Mouse (Mus musculus) spleen, adult 18-20 months (tissue): ENCODE measurements around the gene Mink1.
A peak's percentile ranks its signal among the peaks of the same experiment; 100 is the strongest.

Experiments used
- DNase-seq, 2 experiments: peaks; one replicate each; pipeline ENCODE4 v3.0.0; 2022; ENCODE audit warnings: mixed read lengths in 2 of 2

Gene Mink1

DNA sequence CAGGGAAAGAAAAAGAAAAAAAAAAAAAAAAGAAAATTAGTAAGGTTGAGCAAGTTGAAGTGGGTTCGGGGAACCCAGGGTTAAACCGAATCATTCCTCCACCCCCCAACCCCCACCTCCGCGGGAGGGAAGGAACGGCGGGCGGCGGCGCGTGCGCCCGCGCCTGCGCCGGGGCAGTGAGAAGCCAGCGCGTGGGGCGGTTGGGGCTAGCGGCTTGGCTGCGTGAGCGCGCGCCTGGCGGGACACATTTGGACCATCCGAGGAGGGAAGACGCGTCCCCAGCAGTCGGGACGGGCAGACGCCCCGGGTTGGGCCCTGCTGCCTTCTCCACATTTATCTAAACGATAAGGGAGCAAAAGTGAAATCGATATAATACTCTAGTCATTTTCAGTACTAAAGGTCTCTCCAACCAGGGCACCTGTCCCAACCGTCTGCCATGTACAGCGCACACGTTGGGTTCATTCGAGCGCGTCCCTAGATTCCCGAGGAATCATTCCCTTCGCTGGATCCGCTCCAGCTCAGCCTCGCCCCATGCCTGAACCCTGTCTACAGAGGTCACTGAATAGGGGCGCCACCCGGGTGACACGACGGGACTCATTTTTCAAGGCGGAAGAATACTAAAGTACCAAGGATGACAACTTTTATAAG, 92.4 kb downstream of the Mink1 start:
- peak; percentile 76 to 78 for DNase-seq

- peak; percentile 55 to 69 for DNase-seq
Measured at GRCm38 (mm10) chr11:70655571-70656455, 93.1 kb downstream of the Mink1 start.

DNA sequence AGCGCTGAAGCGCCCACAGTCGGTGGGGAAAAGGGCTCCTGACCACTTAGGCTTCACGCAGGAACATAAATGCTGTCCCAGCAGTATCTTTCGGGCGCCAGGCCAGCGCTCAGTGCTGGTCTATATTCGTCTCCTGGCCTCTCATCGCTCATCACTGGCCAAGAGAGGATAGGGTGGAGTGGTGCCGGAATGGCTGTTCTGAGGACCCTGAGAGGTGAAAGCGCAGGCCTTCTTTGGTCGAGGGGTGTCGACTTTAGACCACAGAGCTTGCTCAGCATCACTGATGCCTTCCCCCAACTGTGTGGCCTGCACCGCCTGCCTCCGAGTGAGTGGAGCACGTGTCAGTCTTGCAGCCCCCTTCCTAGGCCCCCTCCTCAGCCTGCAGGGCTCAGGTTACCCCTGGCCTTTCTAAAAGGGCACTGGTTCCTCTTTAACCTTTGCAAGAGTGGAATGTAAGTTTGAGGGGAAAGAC, 93.8 kb downstream of the Mink1 start:
- DNase-seq: peak in 1 of 2 experiments; percentile 29

DNA sequence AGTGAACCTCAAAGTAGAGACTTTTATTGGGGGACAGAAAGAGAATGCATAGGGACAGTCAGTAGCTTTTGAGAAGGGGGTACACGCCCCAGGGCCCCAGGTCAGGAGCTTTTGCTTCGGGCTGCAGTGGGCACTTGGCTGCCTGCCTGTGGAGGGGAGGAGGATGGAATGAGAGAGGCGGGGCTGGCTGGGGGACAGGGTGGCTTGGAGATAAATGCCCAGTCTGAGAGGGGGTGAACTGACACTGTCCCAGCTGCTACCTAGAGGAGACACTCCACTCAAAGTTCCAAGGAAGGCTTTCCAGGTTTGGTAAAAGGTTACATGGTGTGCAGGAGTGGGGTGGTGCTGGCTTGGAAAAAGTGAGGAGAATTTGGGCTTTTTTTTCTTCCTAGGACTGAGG, 94.3 kb downstream of the Mink1 start, which contains the start of gene Eno3:
Gene Eno3, plus strand, starts transcription at position 239 of the 400 bp plus-strand sequence.
- peak in 1 of 2 experiments; percentile 14 for DNase-seq

- peak in 1 of 2 experiments; percentile 15 for DNase-seq
Measured at GRCm38 (mm10) chr11:70657573-70657972, 94.9 kb downstream of the Mink1 start.

DNA sequence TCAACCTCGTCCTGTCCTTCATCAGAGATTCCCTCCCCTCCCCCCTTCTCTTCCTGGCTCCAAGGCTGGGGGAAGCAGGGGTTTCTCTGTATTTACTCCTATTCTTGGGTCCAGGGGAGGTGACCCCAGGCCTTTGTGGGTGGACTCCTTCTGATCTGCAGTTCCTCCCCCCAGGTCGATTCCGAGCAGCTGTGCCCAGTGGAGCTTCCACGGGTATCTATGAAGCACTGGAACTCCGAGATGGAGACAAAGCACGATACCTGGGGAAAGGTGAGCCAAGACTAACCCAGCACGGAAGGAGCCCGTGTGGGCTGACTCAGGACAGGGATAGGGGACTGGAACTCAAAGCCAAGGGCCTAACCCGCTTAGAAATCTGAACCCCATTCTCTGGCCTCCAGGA, 95.3 kb downstream of the Mink1 start:
- DNase-seq: no peak

- DNase-seq: peak in 1 of 2 experiments; percentile 2
Measured at GRCm38 (mm10) chr11:70658521-70658920, 95.8 kb downstream of the Mink1 start.

GRCm38 (mm10) chr11:70658942-70659341, 96.3 kb downstream of the Mink1 start:
- no peak for DNase-seq

GRCm38 (mm10) chr11:70660571-70660970, 97.9 kb downstream of the Mink1 start:
- DNase-seq: no peak

- DNase-seq: no peak
Measured at GRCm38 (mm10) chr11:70663101-70663500, 100.4 kb downstream of the Mink1 start.

- DNase-seq: no peak
Measured at GRCm38 (mm10) chr11:70663957-70664356, 101.3 kb downstream of the Mink1 start.
